Mouse (Mus musculus): Measurements from ENCODE around the gene Fam19a2. TPM values are rescaled to one million over a fixed set of nuclear protein-coding genes. Genes with fewer than 3 reads are reported as not detected.

Gene Fam19a2
- total RNA-seq, 1 experiment from 2014 or later, result not detected

DNA sequence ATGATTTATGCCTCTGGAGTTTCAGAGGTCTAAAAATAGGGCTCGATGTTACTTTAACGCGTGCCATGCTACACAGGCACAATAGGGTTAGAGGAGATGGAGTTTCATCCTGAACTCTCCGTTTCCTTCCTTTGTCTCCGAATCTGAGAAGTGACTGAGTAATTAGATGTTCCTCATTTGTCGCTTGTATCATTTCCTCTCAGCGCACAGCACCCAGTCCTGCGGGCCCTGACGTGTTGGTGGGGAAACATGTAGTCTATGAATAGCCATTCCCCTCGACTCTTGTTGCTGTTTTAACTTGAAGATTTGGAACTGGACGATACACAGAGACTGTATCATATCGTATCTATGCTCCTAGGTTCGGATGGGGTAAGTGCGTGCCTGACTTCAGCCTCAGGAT, 96.7 kb downstream of the Fam19a2 start:
- ATAC-seq (replicated peaks in 1 of 2; ENCODE audit: insufficient read depth in 1 of 2, low FRiP score in 2 of 2, low TSS enrichment in 1 of 2, low read depth in 1 of 2, poor library complexity in 2 of 2, severe bottlenecking in 2 of 2), result peak; percentile 44 to 58

DNA sequence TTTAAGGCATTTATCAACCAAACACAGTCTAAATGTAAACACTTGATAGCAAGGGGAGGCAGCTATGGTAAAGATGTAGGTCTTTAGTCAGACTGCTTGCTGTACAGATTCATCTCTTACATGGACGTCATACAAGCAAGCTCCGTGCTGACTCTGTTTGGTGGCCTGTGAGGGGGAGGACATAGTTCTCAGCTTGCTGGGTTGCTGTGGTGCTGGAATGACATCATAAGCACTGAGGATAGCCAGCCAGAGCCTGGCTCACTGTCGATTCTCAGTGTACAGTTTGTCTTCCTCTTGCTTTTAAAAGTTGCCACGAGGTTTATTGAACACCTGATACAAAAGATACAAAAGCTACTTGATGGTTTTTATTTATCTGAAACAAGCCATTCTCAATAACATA, 100.8 kb downstream of the Fam19a2 start:
- no peak for ATAC-seq (replicated peaks in 1 of 2; ENCODE audit: insufficient read depth in 1 of 2, low FRiP score in 2 of 2, low TSS enrichment in 1 of 2, low read depth in 1 of 2, poor library complexity in 2 of 2, severe bottlenecking in 2 of 2)

DNA sequence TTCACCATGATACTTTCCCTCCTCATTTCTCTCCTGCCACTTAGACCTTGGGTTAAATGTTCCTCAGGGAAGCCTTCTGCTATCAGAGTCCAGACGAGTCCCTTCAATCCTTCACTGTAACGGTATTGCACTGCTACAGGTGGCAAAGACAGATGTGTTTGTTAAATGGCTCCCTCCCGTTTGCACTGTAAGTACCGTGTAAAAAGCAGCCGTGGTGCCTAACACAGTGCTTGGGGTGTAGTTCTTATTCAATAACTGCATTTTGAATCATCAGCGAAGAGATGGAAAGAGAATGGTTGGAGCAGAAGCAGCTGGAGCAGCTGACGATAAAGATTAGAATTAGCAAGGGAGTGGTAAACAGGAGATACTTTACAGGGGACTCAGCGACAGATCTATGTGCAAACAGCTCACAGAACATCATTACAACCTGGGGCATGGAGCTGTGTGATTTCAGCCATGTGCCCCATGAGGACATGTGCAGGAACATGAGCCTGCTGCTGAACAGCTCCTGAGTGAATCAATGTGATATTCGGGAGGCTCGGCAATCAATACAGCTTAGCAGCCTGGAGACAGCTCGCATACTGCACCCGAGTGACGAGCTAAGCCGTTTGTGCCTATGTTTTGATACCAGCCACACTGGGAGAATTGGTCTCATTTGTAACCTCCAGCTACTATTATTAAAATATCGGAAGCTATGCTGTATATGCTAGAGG, 103.5 kb downstream of the Fam19a2 start:
- ATAC-seq (replicated peaks in 1 of 2; ENCODE audit: insufficient read depth in 1 of 2, low FRiP score in 2 of 2, low TSS enrichment in 1 of 2, low read depth in 1 of 2, poor library complexity in 2 of 2, severe bottlenecking in 2 of 2), result no peak

DNA sequence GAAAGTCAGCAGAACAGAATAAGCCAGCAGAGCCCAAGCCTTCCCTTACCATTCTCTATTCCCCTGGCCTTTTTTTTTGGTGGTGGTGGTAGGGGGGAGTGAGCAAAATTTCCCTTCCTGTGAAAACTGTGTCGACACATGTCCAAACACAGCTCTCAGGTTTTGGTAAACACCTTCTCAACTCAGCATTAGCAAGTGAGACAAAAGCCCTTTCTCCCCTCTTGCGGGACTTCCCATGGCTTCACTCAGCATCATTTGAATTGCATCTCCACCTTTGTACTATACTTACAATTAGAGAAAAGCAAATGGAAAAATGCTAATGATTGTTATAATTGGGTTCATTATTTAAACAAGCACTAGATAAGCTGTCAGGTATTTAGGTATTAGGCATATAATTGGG, 119.5 kb downstream of the Fam19a2 start:
- ATAC-seq (replicated peaks in 1 of 2; ENCODE audit: insufficient read depth in 1 of 2, low FRiP score in 2 of 2, low TSS enrichment in 1 of 2, low read depth in 1 of 2, poor library complexity in 2 of 2, severe bottlenecking in 2 of 2), result no peak

DNA sequence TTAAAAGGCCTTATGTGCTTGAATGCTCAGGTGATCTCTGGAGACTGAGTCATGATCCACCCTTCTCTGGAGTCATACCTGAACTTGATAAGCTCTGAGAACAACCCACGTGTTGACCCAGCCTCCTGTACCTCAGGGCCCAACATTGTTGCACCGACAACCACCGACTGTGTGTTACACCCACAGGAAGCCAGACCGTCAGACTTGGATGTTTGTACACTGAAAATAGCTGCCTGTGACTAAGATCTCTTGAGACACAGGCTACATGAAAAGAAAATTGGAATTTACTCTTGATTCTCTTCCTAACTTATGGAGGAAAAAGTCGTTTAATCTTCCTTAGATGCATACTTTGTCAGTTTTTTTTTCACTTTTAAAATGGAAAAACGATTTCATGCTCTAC, 121.8 kb downstream of the Fam19a2 start:
- no peak for ATAC-seq (replicated peaks in 1 of 2; ENCODE audit: insufficient read depth in 1 of 2, low FRiP score in 2 of 2, low TSS enrichment in 1 of 2, low read depth in 1 of 2, poor library complexity in 2 of 2, severe bottlenecking in 2 of 2)

DNA sequence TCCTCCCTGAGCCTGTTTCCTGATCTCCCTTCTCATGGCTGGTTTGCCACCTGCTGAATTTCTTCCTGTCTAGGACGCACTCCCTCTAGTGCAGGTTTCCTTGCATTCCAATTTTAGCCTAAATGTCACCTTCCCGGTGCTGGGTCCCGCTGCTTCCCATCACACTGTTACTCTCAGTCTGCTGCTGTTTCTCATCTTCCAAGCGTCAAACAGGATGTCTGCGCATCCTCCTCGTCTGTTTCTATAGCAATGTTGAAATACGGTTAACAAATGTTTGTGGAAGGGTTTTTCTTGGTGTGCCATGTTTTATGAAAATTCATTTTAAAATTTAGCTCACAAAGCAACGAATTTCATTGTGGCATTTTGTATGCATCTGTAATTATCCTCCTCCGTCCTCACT, 131.6 kb downstream of the Fam19a2 start:
- ATAC-seq (replicated peaks in 1 of 2; ENCODE audit: insufficient read depth in 1 of 2, low FRiP score in 2 of 2, low TSS enrichment in 1 of 2, low read depth in 1 of 2, poor library complexity in 2 of 2, severe bottlenecking in 2 of 2), result no peak

DNA sequence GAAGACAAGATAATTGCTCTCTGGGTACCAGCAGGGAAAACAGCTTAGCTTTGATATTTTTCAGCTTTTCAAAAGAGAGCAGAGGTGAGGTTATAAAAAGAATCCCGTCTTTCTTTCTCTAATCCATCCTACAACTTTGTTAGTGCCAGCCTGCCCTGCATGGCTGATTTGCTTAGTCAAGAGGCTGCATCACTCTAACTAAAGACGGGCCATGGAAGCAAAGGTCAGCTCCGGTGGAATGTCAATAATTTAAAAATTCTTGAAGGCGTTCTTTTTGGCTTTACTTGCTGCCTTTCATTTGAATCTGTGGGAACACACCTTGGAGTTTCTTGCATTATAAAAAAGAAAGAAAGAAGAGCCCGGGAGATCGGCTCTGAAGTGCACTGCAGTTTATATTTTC, 134.3 kb downstream of the Fam19a2 start:
- ATAC-seq (replicated peaks in 1 of 2; ENCODE audit: insufficient read depth in 1 of 2, low FRiP score in 2 of 2, low TSS enrichment in 1 of 2, low read depth in 1 of 2, poor library complexity in 2 of 2, severe bottlenecking in 2 of 2), result no peak

DNA sequence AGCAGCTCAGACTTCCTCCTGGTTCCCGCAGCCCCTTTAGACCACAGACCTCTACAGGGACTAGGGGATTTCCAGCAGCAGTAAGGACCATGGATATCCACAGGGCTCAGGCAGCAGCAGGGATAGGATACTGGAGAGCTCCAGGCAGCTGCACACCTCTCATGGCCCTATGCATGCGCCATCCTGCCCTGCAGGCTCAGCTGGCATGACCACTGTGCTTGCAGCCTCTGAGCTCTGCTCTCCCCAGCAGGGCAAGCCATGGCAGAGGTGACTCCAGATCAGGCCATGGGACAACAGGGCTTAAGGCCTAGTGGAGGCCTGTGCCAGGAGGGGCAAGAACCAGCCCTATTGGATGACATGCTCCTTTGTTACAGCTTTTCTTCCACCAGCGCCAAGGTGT, 137.4 kb downstream of the Fam19a2 start:
- no peak for ATAC-seq (replicated peaks in 1 of 2; ENCODE audit: insufficient read depth in 1 of 2, low FRiP score in 2 of 2, low TSS enrichment in 1 of 2, low read depth in 1 of 2, poor library complexity in 2 of 2, severe bottlenecking in 2 of 2)

DNA sequence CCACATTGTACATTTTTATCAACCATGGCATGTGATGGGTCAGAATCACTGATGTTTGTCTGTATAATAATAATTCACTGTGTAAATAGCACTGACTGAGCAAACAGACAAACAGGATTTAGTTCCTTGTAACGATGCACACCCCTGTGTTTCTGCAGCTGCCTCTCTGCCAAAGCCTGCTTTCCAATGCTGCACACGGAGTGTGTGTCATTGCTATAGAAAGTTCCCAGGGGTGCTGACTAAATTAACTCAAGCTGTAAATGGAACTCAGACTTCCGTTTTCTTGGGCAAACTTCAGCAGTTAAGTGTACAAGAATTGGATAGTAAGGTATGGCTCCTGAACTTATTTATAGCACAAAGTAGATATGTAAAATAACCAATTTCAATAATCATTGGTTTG, 138.7 kb downstream of the Fam19a2 start:
- no peak for ATAC-seq (replicated peaks in 1 of 2; ENCODE audit: insufficient read depth in 1 of 2, low FRiP score in 2 of 2, low TSS enrichment in 1 of 2, low read depth in 1 of 2, poor library complexity in 2 of 2, severe bottlenecking in 2 of 2)

DNA sequence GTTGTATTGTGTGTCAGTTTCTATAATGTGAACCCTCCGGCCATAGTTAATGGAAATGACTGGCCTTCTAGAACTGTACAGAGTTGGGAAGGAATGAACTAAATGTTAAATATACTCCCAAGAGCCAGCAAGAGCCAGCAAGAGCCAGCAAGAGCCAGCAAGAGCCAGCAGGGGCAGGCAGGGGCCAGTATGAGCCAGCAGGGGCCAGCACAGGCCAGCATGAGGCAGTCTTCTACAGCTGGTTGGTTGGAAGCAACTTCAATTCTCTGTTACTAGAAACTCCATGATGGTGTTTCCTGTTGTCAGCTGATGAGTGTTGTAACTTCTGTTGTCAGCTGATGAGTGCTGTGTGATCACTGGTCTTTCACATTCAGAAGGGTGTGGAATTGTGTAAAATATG, 151.2 kb downstream of the Fam19a2 start:
- ATAC-seq (replicated peaks in 1 of 2; ENCODE audit: insufficient read depth in 1 of 2, low FRiP score in 2 of 2, low TSS enrichment in 1 of 2, low read depth in 1 of 2, poor library complexity in 2 of 2, severe bottlenecking in 2 of 2), result no peak

DNA sequence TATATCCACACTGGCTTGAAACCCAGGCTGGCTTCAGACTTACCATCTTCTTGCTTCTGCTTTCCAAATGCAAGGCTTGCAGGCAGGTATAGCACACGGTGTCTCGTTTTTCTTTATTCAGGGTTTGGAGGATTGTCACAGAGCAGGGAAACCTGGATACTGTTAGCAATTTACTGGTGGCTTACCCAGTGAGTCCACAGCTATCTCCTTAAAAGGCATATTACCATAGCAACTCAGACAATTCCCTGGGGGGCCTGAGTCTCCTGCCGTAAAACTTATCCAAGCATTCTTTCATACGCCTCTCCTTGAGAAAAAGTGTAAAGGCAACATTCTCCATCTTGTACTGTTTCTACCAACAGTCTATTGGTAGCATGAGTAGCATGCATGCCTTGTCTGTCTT, 152.2 kb downstream of the Fam19a2 start:
- ATAC-seq (replicated peaks in 1 of 2; ENCODE audit: insufficient read depth in 1 of 2, low FRiP score in 2 of 2, low TSS enrichment in 1 of 2, low read depth in 1 of 2, poor library complexity in 2 of 2, severe bottlenecking in 2 of 2), result no peak

DNA sequence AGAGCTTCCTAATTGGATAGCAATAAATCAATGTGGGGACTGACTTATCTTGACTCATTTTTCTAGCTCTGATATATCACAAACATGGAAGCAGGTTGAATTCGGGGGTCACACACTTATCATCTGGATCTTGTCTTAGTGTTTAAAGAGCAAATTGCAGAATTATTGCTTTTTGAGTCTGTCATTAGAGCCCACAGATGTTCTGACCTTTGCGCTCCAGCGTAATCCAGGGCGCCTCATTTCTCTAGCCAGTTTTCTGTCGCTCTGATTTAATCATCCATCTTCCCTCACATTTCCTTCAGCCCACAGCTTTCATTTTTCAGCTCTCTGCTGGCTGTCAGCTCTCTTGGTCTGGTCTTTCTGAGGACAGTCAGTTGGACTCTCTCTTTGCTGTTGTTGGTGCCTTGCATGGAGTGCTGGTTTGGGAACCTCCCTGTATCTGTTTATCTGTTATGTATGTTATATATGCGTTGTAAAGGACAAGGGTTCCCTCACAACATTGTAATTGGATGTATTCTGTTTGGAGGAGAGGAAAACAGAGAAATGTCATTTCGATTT, 154.9 kb downstream of the Fam19a2 start:
- no peak for ATAC-seq (replicated peaks in 1 of 2; ENCODE audit: insufficient read depth in 1 of 2, low FRiP score in 2 of 2, low TSS enrichment in 1 of 2, low read depth in 1 of 2, poor library complexity in 2 of 2, severe bottlenecking in 2 of 2)

DNA sequence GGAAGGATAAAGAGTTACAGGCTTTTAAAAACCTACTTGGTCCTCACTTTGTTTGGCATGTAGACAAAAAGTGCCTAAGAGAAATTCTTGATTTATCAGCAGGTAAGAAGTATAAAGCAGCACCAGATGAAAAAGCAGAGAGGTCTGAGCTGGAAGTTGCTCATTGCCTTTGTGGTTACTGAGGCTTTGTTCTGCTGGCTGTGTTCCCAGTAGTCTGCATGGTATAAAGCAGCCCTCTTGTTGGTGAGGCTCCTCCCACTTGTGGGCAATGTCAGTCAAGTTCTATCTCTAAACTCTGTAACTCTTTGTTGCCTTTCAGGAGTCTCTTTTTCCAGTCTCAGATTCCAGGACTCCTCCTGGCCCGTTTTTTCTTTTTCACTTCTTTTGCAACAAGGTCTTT, 156.5 kb downstream of the Fam19a2 start:
- peak; percentile 9 to 32; a peak in 1 of 4 replicates for ATAC-seq (replicated peaks in 1 of 2; ENCODE audit: insufficient read depth in 1 of 2, low FRiP score in 2 of 2, low TSS enrichment in 1 of 2, low read depth in 1 of 2, poor library complexity in 2 of 2, severe bottlenecking in 2 of 2)

DNA sequence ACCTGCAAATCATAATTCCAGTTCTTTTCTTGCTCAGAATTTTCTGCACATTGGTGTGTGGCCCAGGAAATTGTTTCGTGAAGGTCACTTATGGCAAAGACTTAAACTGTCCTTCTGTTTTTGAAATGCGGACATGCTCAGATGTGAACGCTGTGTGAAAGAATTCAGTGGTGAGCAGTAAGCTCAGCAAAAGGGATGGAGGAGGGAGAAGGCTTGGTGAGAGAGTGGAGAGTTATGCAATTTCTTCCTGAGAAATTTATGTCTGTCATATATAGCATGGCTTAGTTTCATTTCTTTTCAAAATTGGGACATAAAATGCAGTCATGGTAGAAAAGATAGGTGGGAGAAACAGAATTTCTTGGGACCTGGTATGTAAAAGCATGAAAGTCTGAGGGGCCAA, 160.7 kb downstream of the Fam19a2 start:
- no peak for ATAC-seq (replicated peaks in 1 of 2; ENCODE audit: insufficient read depth in 1 of 2, low FRiP score in 2 of 2, low TSS enrichment in 1 of 2, low read depth in 1 of 2, poor library complexity in 2 of 2, severe bottlenecking in 2 of 2)

DNA sequence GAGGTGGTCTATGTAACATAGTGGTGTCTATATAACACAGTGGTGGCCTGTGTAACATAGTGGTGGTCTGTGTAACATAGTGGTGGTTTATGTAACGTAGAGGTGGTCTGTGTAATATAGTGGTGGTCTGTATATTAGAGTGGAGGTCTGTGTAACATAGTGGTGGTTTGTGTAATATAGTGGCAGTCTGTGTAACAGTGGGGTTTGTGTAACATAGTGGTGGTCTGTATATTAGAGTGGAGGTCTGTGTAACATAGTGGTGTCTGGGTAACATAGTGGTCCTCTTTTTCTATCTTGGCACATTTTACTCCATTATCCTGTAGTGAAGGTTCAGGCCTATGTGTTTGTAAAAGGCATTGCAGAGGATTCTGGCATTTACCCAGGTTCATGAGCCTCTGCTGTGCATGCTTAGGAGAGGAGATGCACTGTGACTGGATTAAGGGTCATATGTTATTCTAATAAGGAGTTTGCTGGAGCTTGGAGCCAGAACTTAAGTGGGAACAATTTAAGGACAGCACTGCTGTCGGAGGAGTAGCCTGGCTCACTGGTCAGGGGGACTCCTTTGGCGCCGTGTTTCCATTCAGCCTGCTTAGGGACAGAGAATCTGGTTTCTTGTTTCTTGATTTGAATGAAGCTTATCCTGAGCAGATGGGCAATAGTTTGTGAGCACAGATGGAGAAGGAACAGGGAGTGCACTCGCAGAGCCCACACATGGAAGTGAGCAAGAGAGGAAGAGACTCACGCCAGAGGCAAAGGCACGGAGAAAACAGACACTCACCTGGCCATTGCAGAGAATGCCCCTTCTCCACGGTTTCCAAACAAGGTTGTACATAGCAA, 162.9 kb downstream of the Fam19a2 start:
- no peak for ATAC-seq (replicated peaks in 1 of 2; ENCODE audit: insufficient read depth in 1 of 2, low FRiP score in 2 of 2, low TSS enrichment in 1 of 2, low read depth in 1 of 2, poor library complexity in 2 of 2, severe bottlenecking in 2 of 2)

DNA sequence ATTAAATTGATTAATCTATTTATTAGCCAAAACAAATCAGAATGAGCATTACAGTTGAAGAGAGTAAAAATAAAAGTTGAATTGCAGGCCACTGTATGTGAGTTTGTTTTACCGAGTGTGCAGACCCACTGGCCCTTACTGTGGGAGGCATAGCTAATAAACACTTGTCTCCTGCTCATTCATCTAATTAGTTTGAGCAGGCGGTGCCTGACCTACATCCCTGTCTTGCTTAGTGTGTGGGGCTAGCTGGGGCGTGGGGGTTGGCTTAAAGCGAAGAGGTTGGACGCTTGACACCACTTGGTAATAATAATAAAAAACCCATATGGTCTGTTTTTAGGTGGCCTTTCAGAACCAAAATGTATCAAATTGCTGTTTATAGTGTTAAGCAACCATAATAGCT, 167.8 kb downstream of the Fam19a2 start:
- ATAC-seq (replicated peaks in 1 of 2; ENCODE audit: insufficient read depth in 1 of 2, low FRiP score in 2 of 2, low TSS enrichment in 1 of 2, low read depth in 1 of 2, poor library complexity in 2 of 2, severe bottlenecking in 2 of 2), result no peak

DNA sequence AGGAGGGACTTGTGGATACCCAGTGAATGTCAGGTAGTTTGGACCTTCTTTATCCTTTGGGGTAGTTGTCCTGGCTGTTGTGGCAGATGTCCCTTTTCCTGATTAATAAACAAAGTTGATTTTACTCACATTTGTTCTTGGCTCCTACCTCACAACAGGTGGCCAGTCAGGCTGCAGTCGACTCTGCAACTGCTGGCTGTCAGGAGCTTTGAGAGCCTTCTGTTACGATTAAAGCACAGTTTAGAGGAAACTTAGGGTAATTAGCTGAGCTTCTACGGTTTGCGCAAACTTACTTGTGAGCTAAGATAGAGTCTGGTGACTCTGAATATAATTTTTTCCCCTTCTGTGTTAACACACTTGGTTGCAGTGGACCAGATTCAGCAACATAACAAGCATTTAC, 173.8 kb downstream of the Fam19a2 start:
- ATAC-seq (replicated peaks in 1 of 2; ENCODE audit: insufficient read depth in 1 of 2, low FRiP score in 2 of 2, low TSS enrichment in 1 of 2, low read depth in 1 of 2, poor library complexity in 2 of 2, severe bottlenecking in 2 of 2), result no peak

DNA sequence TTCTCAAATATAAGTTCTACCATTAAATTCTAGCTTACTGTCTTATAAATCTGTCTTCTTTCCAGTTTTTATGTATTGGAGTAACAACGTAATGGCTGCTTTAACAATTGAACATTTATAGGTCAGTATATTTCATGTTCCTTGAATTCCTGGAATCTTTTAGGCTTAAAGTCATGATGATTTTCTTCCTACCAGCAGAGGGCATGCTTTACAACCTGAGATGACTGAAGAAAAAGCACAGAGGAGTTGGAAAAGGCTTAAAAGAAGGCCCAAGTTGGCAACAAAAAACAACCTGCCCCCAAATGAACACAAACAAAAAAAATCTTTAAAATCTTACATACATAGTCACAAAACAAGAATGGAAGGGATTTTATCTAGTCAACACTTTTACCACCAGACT, 193.0 kb downstream of the Fam19a2 start:
- no peak for ATAC-seq (replicated peaks in 1 of 2; ENCODE audit: insufficient read depth in 1 of 2, low FRiP score in 2 of 2, low TSS enrichment in 1 of 2, low read depth in 1 of 2, poor library complexity in 2 of 2, severe bottlenecking in 2 of 2)

Measured in hematopoietic stem cell, adult 5-6 weeks (primary cell).